Mouse (Mus musculus) kidney, adult 11 months (tissue): ENCODE results near the gene D930048N14Rik.

ENCODE experiments used
- DNase-seq: peaks from one replicate; pipeline ENCODE4 v3.0.0; 2022

Gene D930048N14Rik

GRCm38 (mm10) chr11:51707080-51707479, 56.3 kb downstream of the D930048N14Rik start:
- DNase-seq: no peak
